Mouse (Mus musculus): ENCODE measurements around the gene Nell2. TPM values are rescaled to one million over a fixed set of nuclear protein-coding genes. Genes with fewer than 3 reads are reported as not detected.

Nell2 gene
- total RNA-seq (2014; rRNA removed; ENCODE audit: low replicate concordance): 0.11 TPM in 1 of 2 replicates, not detected in the other
- 0.07 TPM in 1 of 2 replicates, not detected in the other for polyA plus RNA-seq (2015; fragmentation: Nextera tagmentation; extraction: Ambion mirVana)

DNA sequence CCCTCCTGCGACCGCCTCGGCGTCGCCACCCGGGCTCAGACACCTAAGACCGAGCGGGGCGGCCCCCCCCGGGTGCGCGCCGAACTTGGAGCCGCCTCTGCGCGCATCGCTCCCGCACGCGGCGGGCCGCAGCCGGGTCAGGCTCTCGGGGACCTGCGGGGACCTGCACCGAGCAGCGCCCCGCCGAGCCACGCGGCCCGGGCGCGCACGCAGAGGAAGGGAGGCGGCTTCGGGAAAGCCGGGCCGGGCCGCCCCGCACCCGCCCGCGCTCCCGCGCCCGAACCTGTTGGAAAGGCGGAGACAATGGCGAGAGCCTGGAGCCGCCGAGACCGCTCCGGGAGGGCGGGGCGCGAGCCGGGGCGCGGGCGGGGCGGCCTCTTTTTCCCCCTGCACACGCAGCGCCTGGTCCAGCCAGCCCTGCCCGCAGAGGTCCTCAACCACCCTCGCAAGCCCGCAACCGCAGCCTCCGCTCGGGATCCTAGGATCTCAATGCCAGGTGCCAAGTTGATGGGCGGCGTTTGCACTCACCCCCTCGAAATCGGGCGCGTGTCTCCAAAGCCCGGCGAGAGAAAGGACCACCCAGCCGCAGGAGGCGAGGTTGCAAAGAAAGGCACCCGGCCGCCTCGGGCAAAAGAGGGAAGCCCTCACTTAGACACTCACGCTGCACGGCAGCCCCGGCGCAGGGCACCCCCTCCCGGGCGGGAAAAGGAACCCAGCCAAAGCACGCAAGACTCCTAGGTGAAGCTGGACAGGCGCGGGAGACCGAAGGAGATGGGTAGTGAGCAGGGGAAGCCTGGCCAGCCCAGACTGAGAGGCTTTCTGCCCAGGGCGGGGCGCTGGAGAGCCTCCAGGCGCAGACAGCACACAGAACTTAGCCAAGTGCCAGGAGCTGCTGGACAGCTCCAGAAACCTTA lies at the start of gene Nell2:
Gene Nell2 (minus strand): TSS at position 612 of the 914 bp plus-strand sequence.
- H3K27ac ChIP-seq (ENCODE audit: low read depth): no peak within 1 kb of the TSS

GRCm38 (mm10) chr15:95574661-95575060 lies 46.3 kb upstream of the Nell2 start:
- 0 out of 2 replicates have a peak, but pooled peaks cover 5% of the 10 kb centered on the region for H3K27me3 ChIP-seq (ENCODE audit: control insufficient read depth, insufficient read depth, low read length)
- no peaks in the 10 kb centered on the region for H3K9me3 ChIP-seq (replicated peaks; ENCODE audit: control insufficient read depth, low read length)
- peak; percentile 37 for DNase-seq (ENCODE audit: low spot score)
- H3K27ac ChIP-seq (ENCODE audit: low read depth): no peak overlapping the region
- H3K9ac ChIP-seq (replicated peaks; ENCODE audit: low read depth, low read length): no peak overlapping the region
- no peaks in the 10 kb centered on the region for H3K36me3 ChIP-seq (replicated peaks; ENCODE audit: control insufficient read depth, insufficient read depth, low read length)
- ATAC-seq (ENCODE audit: insufficient read depth, low read depth): no peak
- no peaks in the 10 kb centered on the region for H3K4me1 ChIP-seq (ENCODE audit: control insufficient read depth, insufficient read depth)
- no peak overlapping the region for H3K4me3 ChIP-seq (ENCODE audit: low read depth, low read length)
- no peak overlapping the region for H3K4me2 ChIP-seq (ENCODE audit: low read depth, low read length)
- TF ChIP-seq CTCF (IDR thresholded peaks at IDR 0.05; ENCODE audit: low read depth) (peak; percentile 82), EP300 (IDR thresholded peaks at IDR 0.05; ENCODE audit: low read depth) (no peak)
- WGBS: 13% methylated on average over 5 of the region's 5 CpGs

More for the DNA sequence above, at the start of gene Nell2:
- TF ChIP-seq EP300 (IDR thresholded peaks at IDR 0.05; ENCODE audit: low read depth) (no peak), CTCF (IDR thresholded peaks at IDR 0.05; ENCODE audit: low read depth) (no peak)
- Histone ChIP-seq H3K9me3 (replicated peaks; ENCODE audit: control insufficient read depth, low read length) (no peaks in the 10 kb centered on the region), H3K4me2 (ENCODE audit: low read depth, low read length) (peak within 1 kb of the TSS; percentile 72), H3K4me1 (ENCODE audit: control insufficient read depth, insufficient read depth) (no peaks in the 10 kb centered on the region; the same call in 1 of the 2 replicates), H3K36me3 (replicated peaks; ENCODE audit: control insufficient read depth, insufficient read depth, low read length) (no peaks in the 10 kb centered on the region), H3K27me3 (ENCODE audit: control insufficient read depth, insufficient read depth, low read length) (peaks cover 40% of the 10 kb centered on the region), H3K9ac (replicated peaks; ENCODE audit: low read depth, low read length) (no peak within 1 kb of the TSS), H3K4me3 (ENCODE audit: low read depth, low read length) (peak within 1 kb of the TSS; percentile 42)
- under 1% methylated on average over 71 of the region's 95 CpGs for whole genome bisulfite sequencing
- no peak for DNase-seq (ENCODE audit: low spot score)
- ATAC-seq (ENCODE audit: insufficient read depth, low read depth): 0 out of 2 replicates have a peak, but pooled peaks have one; percentile 17

- no peak for TF ChIP-seq EP300 (IDR thresholded peaks at IDR 0.05; ENCODE audit: low read depth)
- no peak for TF ChIP-seq CTCF (IDR thresholded peaks at IDR 0.05; ENCODE audit: low read depth)
- 79% methylated on average over 6 of the region's 6 CpGs for WGBS
- H3K4me3 ChIP-seq (ENCODE audit: low read depth, low read length): no peak overlapping the region
- no peaks in the 10 kb centered on the region for H3K9me3 ChIP-seq (replicated peaks; ENCODE audit: control insufficient read depth, low read length)
- H3K4me1 ChIP-seq (ENCODE audit: control insufficient read depth, insufficient read depth): no peaks in the 10 kb centered on the region
- ATAC-seq (ENCODE audit: insufficient read depth, low read depth) (no peak), DNase-seq (ENCODE audit: low spot score) (no peak)
- no peak overlapping the region for H3K9ac ChIP-seq (replicated peaks; ENCODE audit: low read depth, low read length)
- H3K27me3 ChIP-seq (ENCODE audit: control insufficient read depth, insufficient read depth, low read length): no peaks in the 10 kb centered on the region
- H3K4me2 ChIP-seq (ENCODE audit: low read depth, low read length): no peak overlapping the region
- H3K36me3 ChIP-seq (replicated peaks; ENCODE audit: control insufficient read depth, insufficient read depth, low read length): no peaks in the 10 kb centered on the region
- no peak overlapping the region for H3K27ac ChIP-seq (ENCODE audit: low read depth)
Observed at GRCm38 (mm10) chr15:95569606-95570005, 41.2 kb upstream of the Nell2 start.

- TF ChIP-seq EP300 (IDR thresholded peaks at IDR 0.05; ENCODE audit: low read depth) (no peak), CTCF (IDR thresholded peaks at IDR 0.05; ENCODE audit: low read depth) (no peak)
- H3K4me1 ChIP-seq (ENCODE audit: control insufficient read depth, insufficient read depth): no peaks in the 10 kb centered on the region
- H3K36me3 ChIP-seq (replicated peaks; ENCODE audit: control insufficient read depth, insufficient read depth, low read length): no peaks in the 10 kb centered on the region
- H3K9me3 ChIP-seq (replicated peaks; ENCODE audit: control insufficient read depth, low read length): no peaks in the 10 kb centered on the region
- no peak overlapping the region for H3K4me2 ChIP-seq (ENCODE audit: low read depth, low read length)
- ATAC-seq (ENCODE audit: insufficient read depth, low read depth) (no peak), DNase-seq (ENCODE audit: low spot score) (no peak)
- H3K27ac ChIP-seq (ENCODE audit: low read depth): no peak overlapping the region
- WGBS: 42% methylated on average over 2 of the region's 2 CpGs
- no peak overlapping the region for H3K9ac ChIP-seq (replicated peaks; ENCODE audit: low read depth, low read length)
- no peak overlapping the region for H3K4me3 ChIP-seq (ENCODE audit: low read depth, low read length)
- H3K27me3 ChIP-seq (ENCODE audit: control insufficient read depth, insufficient read depth, low read length): no peaks in the 10 kb centered on the region
Observed at GRCm38 (mm10) chr15:95565160-95565559, 36.8 kb upstream of the Nell2 start.

- ATAC-seq (ENCODE audit: insufficient read depth, low read depth): no peak
- Histone ChIP-seq H3K9me3 (replicated peaks; ENCODE audit: control insufficient read depth, low read length) (no peaks in the 10 kb centered on the region), H3K27me3 (ENCODE audit: control insufficient read depth, insufficient read depth, low read length) (no peaks in the 10 kb centered on the region), H3K4me1 (ENCODE audit: control insufficient read depth, insufficient read depth) (no peaks in the 10 kb centered on the region), H3K27ac (ENCODE audit: low read depth) (no peak overlapping the region), H3K36me3 (replicated peaks; ENCODE audit: control insufficient read depth, insufficient read depth, low read length) (no peaks in the 10 kb centered on the region), H3K4me2 (ENCODE audit: low read depth, low read length) (no peak overlapping the region), H3K9ac (replicated peaks; ENCODE audit: low read depth, low read length) (no peak overlapping the region), H3K4me3 (ENCODE audit: low read depth, low read length) (no peak overlapping the region)
- no peak for TF ChIP-seq CTCF (IDR thresholded peaks at IDR 0.05; ENCODE audit: low read depth)
- TF ChIP-seq EP300 (IDR thresholded peaks at IDR 0.05; ENCODE audit: low read depth): no peak
- no peak for DNase-seq (ENCODE audit: low spot score)
- 85% methylated on average over 5 of the region's 5 CpGs for WGBS
Observed at GRCm38 (mm10) chr15:95561303-95561702, 32.9 kb upstream of the Nell2 start.

All from heart, postnatal 0 days (tissue).